Mouse (Mus musculus): ENCODE data around the gene Ssbp4.

GRCm38 (mm10) chr8:70606780-70607602 is 1.7 kb downstream of the Ssbp4 start:
- TF ChIP-seq GATA1 (IDR thresholded peaks at IDR 0.05; ENCODE audit: borderline replicate concordance, low read length), result no peak
- TF ChIP-seq FLI1 (IDR thresholded peaks at IDR 0.05; ENCODE audit: low read length), result no peak
